Mouse (Mus musculus) left cerebral cortex, postnatal 36 days (tissue): ENCODE data around the gene Teddm3. TPM values are rescaled to one million over a fixed set of nuclear protein-coding genes. Genes with fewer than 3 reads are reported as not detected.
"Not testable (repeated sequence)": the region's sequence is repeated elsewhere in the genome, so short reads cannot be mapped to it uniquely, and the experiment has no call there.

Experiments
- DNase-seq, 2 experiments: peaks; one replicate each; pipeline ENCODE4 v3.0.0; 2021 to 2022; ENCODE audit warnings: low spot score in 2 of 2, mixed read lengths in 1 of 2
- intact Hi-C: fragments of 180-260 bp; cut with DNase I; formaldehyde crosslinking; loops from one replicate; pipeline ENCODE4 v1.15.1; 2025
- total RNA-seq, 2 experiments: library from RNA; stranded (reverse); gene quantifications; 2 replicates each; pipeline ENCODE4 v1.2.3; 2021

Gene Teddm3
- total RNA-seq: 1 to 10 TPM in 1 of 2 experiments, under 1 TPM in 1; 0.54 to 1.3 TPM

DNA sequence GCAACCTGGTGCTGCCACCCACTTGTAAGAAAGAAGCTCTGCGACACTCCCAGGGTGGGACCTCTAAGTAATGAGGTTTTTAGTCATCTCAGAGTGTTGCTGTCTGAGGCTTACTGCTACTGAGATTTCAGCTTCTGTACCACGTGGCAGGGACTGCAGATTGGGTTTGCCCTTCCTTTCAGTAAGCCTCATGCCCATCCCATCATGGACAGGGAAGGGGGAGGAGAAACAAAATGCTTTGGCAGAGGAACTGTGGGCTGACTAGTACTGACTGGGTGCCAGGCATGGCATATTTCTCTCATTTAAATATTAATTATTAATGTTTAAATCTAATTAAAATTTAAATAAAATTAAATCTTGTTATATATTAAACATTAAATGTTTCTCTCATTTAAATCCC lies at the start of gene Teddm3:
Teddm3 (minus strand) TSS at position 101 of the 400 bp plus-strand sequence.
- intact Hi-C loops: not testable (repeated sequence)

DNA sequence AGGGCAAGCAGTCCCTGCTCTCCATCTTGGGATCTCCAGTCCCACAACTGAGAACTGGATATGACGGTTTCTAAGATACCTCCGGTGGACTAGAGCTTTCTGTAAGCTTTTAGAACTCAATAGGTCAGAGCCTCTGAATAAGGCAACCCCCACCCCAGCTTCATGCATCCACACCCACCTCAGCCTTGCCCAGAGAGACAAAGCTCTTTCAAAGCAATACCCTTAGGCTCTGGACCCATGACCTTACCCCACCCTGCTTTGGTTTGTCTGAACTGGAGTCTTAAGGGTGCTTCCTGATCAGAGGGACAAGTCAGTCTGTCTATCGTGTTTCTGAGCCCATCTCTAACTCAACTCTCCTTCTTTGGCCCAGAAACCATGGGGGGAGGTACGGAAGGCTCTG lies 48.9 kb upstream of the Teddm3 start:
- intact Hi-C loops: no loop called here

More for the DNA sequence above, at the start of gene Teddm3:
- not testable (repeated sequence) for DNase-seq

DNA sequence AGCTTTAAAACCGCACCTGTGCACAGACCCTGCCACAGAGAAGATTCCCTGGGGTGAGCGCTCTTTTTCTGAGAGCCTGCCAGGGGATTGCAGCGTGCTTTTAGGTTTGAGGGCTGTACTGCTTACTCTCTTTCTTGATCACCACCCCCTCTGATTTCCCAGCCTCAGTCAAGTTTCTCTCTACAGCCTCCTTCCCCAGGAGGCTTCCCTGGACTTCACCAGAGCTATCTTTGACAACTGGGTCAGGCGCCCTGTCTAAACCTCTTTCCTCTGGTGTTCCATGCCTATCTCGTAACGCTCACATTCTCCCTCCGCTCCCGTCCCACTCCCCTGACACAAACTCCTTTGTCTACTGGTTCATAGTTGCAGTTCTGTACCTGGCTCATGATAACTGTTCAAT lies 45.6 kb upstream of the Teddm3 start:
- no peak for DNase-seq
- intact Hi-C loops: no loop called here

More for the DNA sequence above, 48.9 kb upstream of the Teddm3 start:
- DNase-seq: no peak

DNA sequence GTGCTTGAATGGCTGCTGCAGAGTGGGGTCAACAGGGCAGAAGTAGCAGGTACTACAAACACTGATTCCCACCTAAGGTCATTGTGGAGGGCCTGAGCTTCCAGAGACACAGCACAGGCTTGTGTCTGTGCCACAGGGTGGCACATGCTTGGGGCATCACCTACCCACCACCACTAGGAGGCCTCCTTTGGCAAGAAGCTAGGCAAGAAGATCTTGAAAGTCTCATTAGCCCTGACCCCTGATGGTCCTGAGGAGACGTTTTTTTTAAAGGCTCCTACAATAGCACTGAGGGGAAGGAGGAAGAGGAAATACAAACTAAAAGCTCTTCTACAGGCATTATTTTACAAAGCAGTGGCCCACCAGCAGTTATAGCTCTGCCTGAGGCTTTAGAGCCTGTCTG lies 44.7 kb upstream of the Teddm3 start:
- no peak for DNase-seq
- intact Hi-C loops: no loop called here

DNA sequence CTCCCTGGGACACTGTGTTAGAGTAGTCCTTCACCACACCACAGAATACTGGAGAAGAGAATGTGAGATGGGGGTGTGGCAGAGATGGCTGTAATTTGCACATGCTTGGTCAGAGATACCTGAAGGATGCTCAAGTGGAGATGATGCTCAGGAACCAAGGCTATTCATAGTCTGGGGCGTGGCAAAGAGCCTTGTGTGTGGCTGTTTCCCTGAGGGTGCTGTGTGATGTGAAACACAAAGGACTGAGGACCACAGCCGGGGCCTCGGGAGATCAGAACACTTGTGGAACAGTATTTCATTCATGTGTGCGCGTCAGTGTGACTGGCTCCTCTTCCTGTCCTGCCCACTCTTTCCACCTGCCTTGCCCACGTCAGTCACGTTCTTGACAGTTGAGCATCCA lies 44.2 kb upstream of the Teddm3 start:
- DNase-seq: no peak
- intact Hi-C loops: no loop called here

DNA sequence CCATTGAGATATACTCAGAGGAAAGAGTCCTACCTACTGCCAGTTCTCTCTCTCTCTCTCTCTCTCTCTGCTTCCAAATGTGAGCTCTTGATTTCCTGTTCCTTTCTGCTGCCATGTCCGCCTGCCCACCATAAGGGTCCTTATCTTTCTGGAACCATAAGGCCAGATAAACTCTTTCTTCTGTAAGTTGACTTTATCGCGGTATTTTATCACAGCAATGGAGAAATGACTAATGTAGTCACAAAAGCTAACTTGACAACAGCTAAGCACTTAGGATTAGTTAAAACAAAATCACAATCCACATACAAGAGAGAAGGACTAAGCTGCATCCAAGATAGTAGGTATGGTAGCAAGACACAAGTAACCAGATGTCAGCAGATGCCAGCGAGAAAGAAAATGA lies 43.7 kb upstream of the Teddm3 start:
- DNase-seq: no peak
- intact Hi-C loops: no loop called here

DNA sequence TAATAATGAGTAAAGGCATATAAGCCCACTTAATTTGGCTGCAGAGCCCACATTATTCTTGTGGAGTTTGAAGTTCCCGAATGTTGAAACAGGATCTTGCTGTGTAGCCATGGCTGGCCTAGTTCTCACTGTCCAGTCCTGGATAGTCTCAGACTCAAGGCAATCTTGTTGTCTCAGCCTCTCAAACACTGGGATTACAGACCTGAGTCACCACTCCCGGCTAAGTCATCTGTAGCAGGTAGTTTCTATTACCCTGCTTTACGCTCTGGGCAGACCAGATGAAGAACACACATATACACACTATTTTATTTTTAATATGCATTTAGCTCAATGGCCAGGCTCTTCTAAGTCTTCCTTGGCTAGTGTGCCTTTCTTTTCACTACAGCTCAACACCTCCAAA lies 42.8 kb upstream of the Teddm3 start:
- intact Hi-C loops: no loop called here

GRCm38 (mm10) chr16:21195260-21195866 lies 41.6 kb upstream of the Teddm3 start:
- intact Hi-C loops: no loop called here
- DNase-seq: no peak

More for the DNA sequence above, 42.8 kb upstream of the Teddm3 start:
- DNase-seq: no peak

DNA sequence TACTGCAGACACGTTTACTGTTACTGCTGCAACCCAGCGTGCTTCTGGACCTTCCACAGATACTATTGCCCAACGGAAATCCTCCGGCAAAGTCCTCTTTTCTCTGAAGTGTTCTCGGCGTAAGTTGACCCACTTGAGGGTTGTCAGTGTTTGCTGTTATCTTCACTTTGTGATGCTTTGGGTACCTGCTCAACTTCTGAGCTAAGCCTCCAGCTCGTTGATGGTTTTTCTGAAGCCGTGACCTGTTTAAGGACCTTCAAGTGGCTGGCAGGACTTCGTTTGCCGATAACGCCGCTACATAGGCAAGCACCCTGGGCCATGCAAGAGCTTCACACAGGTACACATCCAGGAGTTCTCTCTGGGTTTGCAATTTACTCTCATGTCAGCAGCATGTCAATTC lies 40.4 kb upstream of the Teddm3 start:
- no peak for DNase-seq
- intact Hi-C loops: loop anchor here (5.0 kb wide), 3 partner anchors 282 to 477 kb away; partner anchors contain the start of genes Clcn2 and Polr2h

GRCm38 (mm10) chr16:21192509-21193354 lies 38.9 kb upstream of the Teddm3 start:
- intact Hi-C loops: loop anchor here (5.0 kb wide), 3 partner anchors 280 to 475 kb away; partner anchors contain the start of genes Clcn2 and Polr2h
- DNase-seq: no peak

- DNase-seq: no peak
- intact Hi-C loops: loop anchor here (5.0 kb wide), 3 partner anchors 279 to 474 kb away; partner anchors contain the start of genes Clcn2 and Polr2h
Observed at GRCm38 (mm10) chr16:21191569-21191968, 37.8 kb upstream of the Teddm3 start.

- intact Hi-C loops: no loop called here
- no peak for DNase-seq
Observed at GRCm38 (mm10) chr16:21188345-21188744, 34.5 kb upstream of the Teddm3 start.

- DNase-seq: no peak
- intact Hi-C loops: no loop called here
Observed at GRCm38 (mm10) chr16:21187568-21187967, 33.8 kb upstream of the Teddm3 start.

- no peak for DNase-seq
- intact Hi-C loops: no loop called here
Observed at GRCm38 (mm10) chr16:21184697-21185096, 30.9 kb upstream of the Teddm3 start.

GRCm38 (mm10) chr16:21182108-21182507 lies 28.3 kb upstream of the Teddm3 start:
- peak; percentile 44 to 54 for DNase-seq
- intact Hi-C loops: loop anchor here (2.0 kb wide), 2 partner anchors 13 to 357 kb away; no protein-coding TSS in a partner anchor

- DNase-seq: no peak
- intact Hi-C loops: no loop called here
Observed at GRCm38 (mm10) chr16:21175236-21175635, 21.4 kb upstream of the Teddm3 start.

- intact Hi-C loops: loop anchor here (2.0 kb wide), 1 partner anchor 14 kb away; no protein-coding TSS in a partner anchor
- DNase-seq: peak in 1 of 2 experiments; percentile 30
Observed at GRCm38 (mm10) chr16:21168730-21169129, 14.9 kb upstream of the Teddm3 start.

GRCm38 (mm10) chr16:21165343-21166220 lies 11.8 kb upstream of the Teddm3 start:
- intact Hi-C loops, DNase-seq: not testable (repeated sequence)

GRCm38 (mm10) chr16:21163423-21163822 lies 9.6 kb upstream of the Teddm3 start:
- not testable (repeated sequence) for DNase-seq

More at GRCm38 (mm10) chr16:21163423-21163822, 9.6 kb upstream of the Teddm3 start:
- intact Hi-C loops: not testable (repeated sequence)
